Mouse (Mus musculus): ENCODE measurements at regions not wholly inside any gene's neighbourhood (a gene's known extent, or its start where the extent isn't known, plus 50 kb on each side); places are given as distances from the start of the nearest gene placed in this dataset.

DNA sequence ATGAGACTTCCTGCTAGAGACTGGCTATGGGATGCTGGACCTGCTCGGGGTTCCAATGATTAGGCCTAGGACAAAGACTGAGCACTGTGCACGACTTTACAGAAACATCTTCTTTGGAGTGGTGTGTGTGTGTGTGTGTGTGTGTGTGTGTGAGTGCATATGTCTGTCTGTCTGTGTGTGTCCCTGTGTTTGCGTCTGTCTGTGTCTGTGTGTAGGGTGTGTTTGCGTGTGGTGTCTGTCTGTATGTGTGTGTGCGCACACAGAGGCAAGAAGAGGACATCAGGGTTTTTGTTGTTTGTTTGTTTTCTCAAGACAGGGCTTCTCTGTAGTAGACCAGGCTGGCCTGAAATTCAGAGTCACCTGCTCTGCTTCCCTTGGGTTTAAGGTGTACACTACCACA, 51.9 kb upstream of the Slco4a1 start:
- Histone ChIP-seq H3K36me3 (ENCODE audit: control insufficient read depth, insufficient read depth) (no peaks in the 10 kb centered on the region), H3K27me3 (replicated peaks; ENCODE audit: control insufficient read depth, insufficient read depth, low read length) (no peaks in the 10 kb centered on the region), H3K9me3 (ENCODE audit: control insufficient read depth) (no peaks in the 10 kb centered on the region), H3K4me3 (ENCODE audit: low read depth, low read length) (no peak overlapping the region), H3K9ac (ENCODE audit: low read depth, low read length) (no peak overlapping the region), H3K4me1 (replicated peaks; ENCODE audit: control insufficient read depth, insufficient read depth, low read length) (no peaks in the 10 kb centered on the region), H3K4me2 (replicated peaks; ENCODE audit: low read depth) (no peak overlapping the region), H3K27ac (ENCODE audit: low read depth, low read length) (no peak overlapping the region)
- no peak for TF ChIP-seq CTCF (IDR thresholded peaks at IDR 0.05; ENCODE audit: low read depth)
- WGBS: 85% methylated on average over 5 of the region's 5 CpGs
- no peak for ATAC-seq

DNA sequence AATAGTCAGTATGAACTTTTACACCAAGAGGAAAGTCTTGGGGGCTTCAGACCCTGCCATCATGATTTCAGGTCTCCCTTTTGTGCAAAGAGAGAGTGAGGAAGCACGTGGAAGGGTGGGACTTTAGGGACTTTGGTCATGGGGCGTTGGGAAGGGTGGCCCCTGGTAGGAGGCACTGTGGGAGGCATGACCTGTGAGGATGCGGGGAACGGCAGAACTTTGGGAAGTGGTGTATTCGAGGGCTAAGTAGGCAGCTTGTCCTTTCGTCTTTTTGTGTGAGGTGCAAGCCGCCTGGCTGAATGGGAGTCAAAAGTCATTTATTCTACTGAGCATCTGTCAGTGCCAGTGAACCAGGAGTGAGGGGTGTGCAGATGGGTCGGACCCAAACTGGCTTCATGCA, 52.4 kb upstream of the Slco4a1 start:
- no peak for TF ChIP-seq CTCF (IDR thresholded peaks at IDR 0.05; ENCODE audit: low read depth)
- no peaks in the 10 kb centered on the region for H3K27me3 ChIP-seq (replicated peaks; ENCODE audit: control insufficient read depth, insufficient read depth, low read length)
- H3K4me3 ChIP-seq (ENCODE audit: low read depth, low read length): no peak overlapping the region
- no peak overlapping the region for H3K9ac ChIP-seq (ENCODE audit: low read depth, low read length)
- H3K36me3 ChIP-seq (ENCODE audit: control insufficient read depth, insufficient read depth): no peaks in the 10 kb centered on the region
- H3K9me3 ChIP-seq (ENCODE audit: control insufficient read depth): no peaks in the 10 kb centered on the region
- H3K4me1 ChIP-seq (replicated peaks; ENCODE audit: control insufficient read depth, insufficient read depth, low read length): no peaks in the 10 kb centered on the region
- 72% methylated on average over 8 of the region's 8 CpGs for WGBS
- H3K4me2 ChIP-seq (replicated peaks; ENCODE audit: low read depth): no peak overlapping the region
- no peak for ATAC-seq
- no peak overlapping the region for H3K27ac ChIP-seq (ENCODE audit: low read depth, low read length)

DNA sequence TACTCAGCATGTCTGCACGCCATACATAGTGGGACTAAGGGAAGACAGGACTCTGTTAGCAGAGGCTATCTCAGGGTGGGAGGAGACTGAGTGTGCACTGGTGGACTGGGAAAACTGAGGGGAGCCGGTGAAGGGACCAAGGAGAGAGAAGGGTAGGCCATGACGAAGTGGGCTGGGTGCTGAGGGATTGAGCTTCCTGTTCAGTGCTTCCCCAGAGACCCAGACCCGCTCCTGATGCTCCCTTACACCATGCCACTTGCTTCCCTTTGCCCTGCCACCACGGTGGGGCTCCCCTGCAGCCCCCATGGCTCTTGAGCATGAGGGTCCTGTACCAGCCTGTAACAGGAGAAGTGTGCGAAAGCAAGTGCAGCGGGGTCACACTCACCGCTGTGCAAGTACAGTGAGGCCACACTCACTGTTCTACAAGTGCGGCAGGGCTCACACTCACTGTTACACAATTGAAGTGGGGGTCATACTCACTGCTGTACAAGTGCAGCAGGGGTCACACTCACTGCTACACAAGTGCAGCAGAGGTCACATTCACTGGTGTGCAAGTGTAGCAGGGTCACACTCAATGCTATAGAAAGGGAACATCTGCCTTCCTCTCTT, 53.1 kb upstream of the Slco4a1 start:
- ATAC-seq: no peak
- no peaks in the 10 kb centered on the region for H3K4me1 ChIP-seq (replicated peaks; ENCODE audit: control insufficient read depth, insufficient read depth, low read length)
- no peak for TF ChIP-seq CTCF (IDR thresholded peaks at IDR 0.05; ENCODE audit: low read depth)
- H3K9me3 ChIP-seq (ENCODE audit: control insufficient read depth): no peaks in the 10 kb centered on the region
- 82% methylated on average over 9 of the region's 9 CpGs for WGBS
- no peak overlapping the region for H3K27ac ChIP-seq (ENCODE audit: low read depth, low read length)
- H3K9ac ChIP-seq (ENCODE audit: low read depth, low read length): no peak overlapping the region
- H3K4me3 ChIP-seq (ENCODE audit: low read depth, low read length): no peak overlapping the region
- H3K36me3 ChIP-seq (ENCODE audit: control insufficient read depth, insufficient read depth): no peaks in the 10 kb centered on the region
- no peak overlapping the region for H3K4me2 ChIP-seq (replicated peaks; ENCODE audit: low read depth)
- no peaks in the 10 kb centered on the region for H3K27me3 ChIP-seq (replicated peaks; ENCODE audit: control insufficient read depth, insufficient read depth, low read length)

DNA sequence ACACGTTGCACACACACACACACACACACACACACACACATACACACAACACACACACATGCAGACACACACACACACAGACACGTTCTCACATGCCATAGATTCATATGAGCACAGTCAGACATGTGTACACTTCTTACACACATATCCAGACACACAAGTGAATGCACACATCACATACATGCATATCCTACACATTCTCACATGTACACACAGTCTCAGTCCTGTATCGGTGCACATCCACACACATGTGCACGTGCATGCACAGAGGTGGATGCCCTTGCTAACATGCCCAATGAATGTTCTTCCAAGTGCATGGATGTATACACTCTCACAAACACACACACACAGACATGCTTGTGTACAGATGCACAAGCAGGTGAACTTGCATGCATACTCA, 53.6 kb upstream of the Slco4a1 start:
- H3K9ac ChIP-seq (ENCODE audit: low read depth, low read length): no peak overlapping the region
- no peak for ATAC-seq
- WGBS: 76% methylated on average over 4 of the region's 4 CpGs
- no peaks in the 10 kb centered on the region for H3K27me3 ChIP-seq (replicated peaks; ENCODE audit: control insufficient read depth, insufficient read depth, low read length)
- no peaks in the 10 kb centered on the region for H3K4me1 ChIP-seq (replicated peaks; ENCODE audit: control insufficient read depth, insufficient read depth, low read length)
- no peak for TF ChIP-seq CTCF (IDR thresholded peaks at IDR 0.05; ENCODE audit: low read depth)
- H3K4me2 ChIP-seq (replicated peaks; ENCODE audit: low read depth): no peak overlapping the region
- no peaks in the 10 kb centered on the region for H3K9me3 ChIP-seq (ENCODE audit: control insufficient read depth)
- no peak overlapping the region for H3K27ac ChIP-seq (ENCODE audit: low read depth, low read length)
- no peaks in the 10 kb centered on the region for H3K36me3 ChIP-seq (ENCODE audit: control insufficient read depth, insufficient read depth)
- no peak overlapping the region for H3K4me3 ChIP-seq (ENCODE audit: low read depth, low read length)

DNA sequence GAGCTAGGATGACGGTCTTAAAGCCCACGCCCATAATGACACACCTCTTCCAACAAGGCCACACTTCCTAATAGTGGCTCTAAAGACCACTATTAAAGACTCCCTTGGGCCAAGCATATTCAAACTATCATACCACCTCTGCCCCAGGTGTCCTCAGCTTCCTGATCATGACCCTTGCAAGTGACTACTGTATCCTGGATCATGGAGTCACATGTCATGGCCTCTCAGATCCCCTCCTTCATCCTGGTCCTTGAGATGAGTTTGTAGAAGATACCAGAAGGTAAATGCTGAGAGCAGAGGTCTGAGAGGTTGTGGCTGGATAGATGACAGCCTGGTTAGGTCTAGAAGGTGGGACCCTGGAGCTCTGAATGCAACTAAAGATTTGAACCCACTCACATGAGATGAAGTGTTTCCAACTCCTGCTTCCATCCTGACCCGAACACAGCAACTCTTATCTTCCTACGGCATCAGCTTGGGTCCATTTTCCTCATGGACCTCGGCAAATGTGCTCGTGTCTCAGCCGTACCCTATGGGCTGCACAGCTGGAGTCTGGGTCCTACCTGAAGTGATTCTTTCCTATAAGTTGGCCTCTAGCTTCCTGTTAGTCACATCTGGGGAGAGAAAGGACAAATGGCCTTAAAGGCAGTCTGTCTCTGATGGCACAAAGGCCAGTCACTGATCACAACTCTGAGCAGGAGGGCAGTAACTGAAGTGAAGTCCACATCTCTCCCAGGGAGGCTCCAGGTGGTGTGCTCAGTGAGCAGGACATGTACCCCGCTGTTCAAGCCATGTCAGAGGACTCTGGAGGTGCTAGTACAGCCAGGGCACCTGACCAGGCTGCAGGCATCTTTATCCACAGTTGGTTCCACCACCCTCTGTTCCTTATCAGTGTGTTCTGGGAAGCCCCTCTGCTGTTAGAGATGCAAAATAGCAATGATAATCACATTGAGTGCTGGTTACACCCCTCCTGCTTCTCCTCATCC, 54.3 kb upstream of the Slco4a1 start:
- WGBS: 78% methylated on average over 8 of the region's 8 CpGs
- TF ChIP-seq CTCF (IDR thresholded peaks at IDR 0.05; ENCODE audit: low read depth): no peak
- H3K27ac ChIP-seq (ENCODE audit: low read depth, low read length): no peak overlapping the region
- H3K4me1 ChIP-seq (replicated peaks; ENCODE audit: control insufficient read depth, insufficient read depth, low read length): no peaks in the 10 kb centered on the region
- no peaks in the 10 kb centered on the region for H3K27me3 ChIP-seq (replicated peaks; ENCODE audit: control insufficient read depth, insufficient read depth, low read length)
- H3K36me3 ChIP-seq (ENCODE audit: control insufficient read depth, insufficient read depth): no peaks in the 10 kb centered on the region
- H3K4me3 ChIP-seq (ENCODE audit: low read depth, low read length): no peak overlapping the region
- H3K9ac ChIP-seq (ENCODE audit: low read depth, low read length): no peak overlapping the region
- H3K9me3 ChIP-seq (ENCODE audit: control insufficient read depth): no peaks in the 10 kb centered on the region
- no peak for ATAC-seq
- H3K4me2 ChIP-seq (replicated peaks; ENCODE audit: low read depth): no peak overlapping the region

DNA sequence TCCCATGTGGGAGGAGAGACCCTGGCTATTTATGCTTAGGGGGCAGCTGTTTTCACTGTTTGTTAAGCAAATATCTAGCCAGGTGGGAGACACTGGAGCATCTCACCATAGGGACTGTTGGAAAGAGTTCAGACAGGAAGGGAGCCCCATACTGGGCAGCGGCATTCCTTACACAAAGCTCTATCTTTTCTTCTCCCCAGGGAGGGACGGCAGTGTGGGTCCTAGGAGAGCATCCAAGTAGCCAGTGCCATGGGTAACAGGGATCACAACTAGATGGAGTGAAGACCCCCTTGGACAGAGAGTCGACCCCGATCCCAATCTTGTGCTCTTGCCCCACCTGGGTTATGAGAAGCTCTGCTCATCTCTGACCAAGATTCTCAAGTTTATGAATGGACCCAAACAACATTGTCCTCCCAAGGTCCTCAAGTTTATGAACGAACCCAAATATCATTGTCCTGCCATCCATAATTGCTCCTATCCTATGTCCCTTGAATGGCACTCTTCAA, 55.5 kb upstream of the Slco4a1 start:
- no peak overlapping the region for H3K9ac ChIP-seq (ENCODE audit: low read depth, low read length)
- ATAC-seq: no peak
- no peaks in the 10 kb centered on the region for H3K9me3 ChIP-seq (ENCODE audit: control insufficient read depth)
- H3K4me2 ChIP-seq (replicated peaks; ENCODE audit: low read depth): no peak overlapping the region
- peaks cover 3% of the 10 kb centered on the region; the same call in 1 of the 2 replicates for H3K27me3 ChIP-seq (replicated peaks; ENCODE audit: control insufficient read depth, insufficient read depth, low read length)
- no peak for TF ChIP-seq CTCF (IDR thresholded peaks at IDR 0.05; ENCODE audit: low read depth)
- H3K27ac ChIP-seq (ENCODE audit: low read depth, low read length): no peak overlapping the region
- no peaks in the 10 kb centered on the region for H3K36me3 ChIP-seq (ENCODE audit: control insufficient read depth, insufficient read depth)
- H3K4me1 ChIP-seq (replicated peaks; ENCODE audit: control insufficient read depth, insufficient read depth, low read length): no peaks in the 10 kb centered on the region
- WGBS: 89% methylated on average over 5 of the region's 5 CpGs
- no peak overlapping the region for H3K4me3 ChIP-seq (ENCODE audit: low read depth, low read length)
